10 mouse cellular contexts compared by ENCODE assay signal in the genomic region with DNA sequence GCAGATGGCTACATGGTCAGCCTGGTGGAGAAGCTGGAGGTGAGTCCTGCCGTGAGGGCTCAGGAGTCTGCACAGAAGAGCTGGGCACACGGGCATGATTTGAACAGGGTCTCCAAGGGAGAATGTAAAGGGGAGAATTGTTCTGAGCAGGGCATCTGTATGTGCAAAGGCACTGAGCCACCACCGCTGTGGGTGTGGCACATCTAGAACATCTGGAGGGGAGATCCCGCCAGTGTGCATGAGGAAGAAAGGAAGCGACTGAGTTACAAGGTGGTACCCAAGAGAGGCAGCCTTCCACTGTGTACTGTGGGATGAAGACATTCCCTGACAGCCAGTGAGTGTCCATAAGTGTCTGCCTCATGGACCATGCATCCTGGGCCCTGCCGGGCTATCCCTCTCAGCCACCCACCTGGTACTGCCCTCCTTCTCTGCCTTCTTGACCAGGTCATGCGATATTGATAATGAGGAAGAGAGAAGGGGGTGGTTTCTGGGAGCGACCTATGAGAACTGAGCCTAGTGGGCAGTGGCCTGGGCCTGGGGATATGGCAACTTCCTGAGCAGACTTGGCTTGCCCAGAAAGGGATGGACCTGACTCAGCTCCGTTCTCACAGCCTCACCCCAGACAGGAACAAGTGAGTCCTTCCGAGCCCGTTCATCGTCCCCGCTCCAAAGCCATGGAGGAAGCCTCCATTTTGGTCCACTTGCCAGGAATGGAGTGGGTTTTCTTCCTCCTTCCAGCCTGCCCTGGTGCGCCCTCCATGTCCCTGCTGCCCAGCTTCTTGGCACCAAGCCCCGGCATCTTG.
DNase-seq lines count a peak whose midpoint lies in the region; ATAC-seq lines count a peak whose summit lies in the region.
"Had no signal": no experiment of that assay in that cellular context is flagged by ENCODE, and none has a peak within 500 bp of the region (broad histone marks: within the 10 kb centered on the region; RNA-seq: fewer than 3 reads in every experiment).

No protein-coding gene starts in this region.

- peak; percentile 5; the same call in 1 of the 2 replicates for ATAC-seq in limb, embryonic 15.5 days (ENCODE audit: insufficient number of reproducible peaks, low FRiP score, low TSS enrichment, low read depth)

- peaks cover 5% of the 10 kb centered on the region; the same call in 1 of the 2 replicates for H3K27me3 ChIP-seq in limb, embryonic 15.5 days

- no peaks in the 10 kb centered on the region for H3K36me3 ChIP-seq in limb, embryonic 15.5 days

- H3K4me1 ChIP-seq in limb, embryonic 15.5 days = peaks cover 29% of the 10 kb centered on the region

- no peaks in the 10 kb centered on the region for H3K9me3 ChIP-seq in limb, embryonic 15.5 days

- H3K4me3 ChIP-seq in limb, embryonic 15.5 days = no peak overlapping the region
- H3K4me3 ChIP-seq: heart, adult 2 months had no signal

- DNase-seq in heart, adult 18-20 months = peak; percentile 27 to 44
- no peak for DNase-seq in heart, postnatal 25 days (ENCODE audit: low spot score)
- DNase-seq in right cerebral cortex, postnatal 14 days = peak; percentile 33
- no peak for DNase-seq in right cerebral cortex, adult 2 months (ENCODE audit: low spot score in 2 of 2)
- peak; percentile 49 to 67 for DNase-seq in thymus, postnatal 36 days
- DNase-seq in natural killer cell, adult 2 months (ENCODE audit: low spot score in 2 of 2) = no peak
- DNase-seq in spleen, postnatal 14 days (ENCODE audit: low spot score in 2 of 2) = no peak
- DNase-seq: cerebellum, adult 2 months had no signal

- H3K9ac ChIP-seq in limb, embryonic 15.5 days = no peak overlapping the region

- intact Hi-C loops in heart, postnatal 25 days (cut with DNase I) = no loop called here

- 86% methylated on average over 15 of the region's 15 CpGs for WGBS in limb, embryonic 15.5 days

- H3K4me2 ChIP-seq in limb, embryonic 15.5 days = peak overlapping the region; percentile 11; the same call in 1 of the 2 replicates

- H3K27ac ChIP-seq in limb, embryonic 15.5 days = no peak overlapping the region
- H3K27ac ChIP-seq: heart, adult 2 months had no signal

Comparison
In these comparisons a context has a peak if more than half of its experiments do, and no peak if none do; other contexts are left out.
1. DNase-seq: peak in heart, adult 18-20 months (2 of 2), right cerebral cortex, postnatal 14 days (single experiment) and thymus, postnatal 36 days (2 of 2); none in heart, postnatal 25 days (single experiment), right cerebral cortex, adult 2 months (0 of 2), natural killer cell, adult 2 months (0 of 2) and spleen, postnatal 14 days (0 of 2).